Mouse (Mus musculus): ENCODE data around the gene Olfr1308.

- TF ChIP-seq POLR2A (IDR thresholded peaks at IDR 0.05; ENCODE audit: control insufficient read depth, extremely low read depth, insufficient read depth, low read length, poor library complexity) (no peak), CTCF (IDR thresholded peaks at IDR 0.05; ENCODE audit: borderline replicate concordance, control insufficient read depth, extremely low read depth, insufficient read depth, low read length, poor library complexity) (no peak)
Observed at GRCm38 (mm10) chr2:111949340-111949739, 15.4 kb downstream of the Olfr1308 start, which contains the start of gene Olfr1307.
